Mouse (Mus musculus): ENCODE measurements around the gene Pex11g. TPM values are rescaled to one million over a fixed set of nuclear protein-coding genes. Genes with fewer than 3 reads are reported as not detected.

Gene Pex11g
- polyA plus RNA-seq, 1 experiment from 2014 or later: 8.8 TPM

DNA sequence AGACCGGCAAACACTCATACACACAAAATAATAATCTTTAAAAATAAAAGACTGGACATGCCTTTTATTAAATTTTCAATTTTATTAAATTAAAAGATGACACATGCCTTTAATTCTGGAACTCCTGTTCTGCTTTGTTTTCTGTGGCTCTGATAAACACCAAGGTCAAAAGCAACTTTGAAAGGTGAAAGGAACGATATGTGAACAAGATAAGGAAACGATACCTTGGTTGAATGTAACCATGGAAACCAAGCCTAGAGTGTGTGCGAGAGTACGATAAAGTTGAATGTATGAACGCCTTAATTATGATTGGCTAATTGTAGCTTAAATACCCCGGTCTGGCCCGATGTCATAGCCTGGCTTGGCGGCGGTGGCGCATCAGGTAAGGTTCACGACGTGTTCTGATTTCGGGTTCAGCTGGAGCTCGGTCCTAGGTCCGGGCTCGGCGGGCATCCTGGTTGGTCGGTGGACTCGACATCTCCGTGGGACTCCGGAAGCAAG lies 14.8 kb upstream of the Pex11g start:
- WGBS: 90% methylated on average over 22 of the region's 22 CpGs

DNA sequence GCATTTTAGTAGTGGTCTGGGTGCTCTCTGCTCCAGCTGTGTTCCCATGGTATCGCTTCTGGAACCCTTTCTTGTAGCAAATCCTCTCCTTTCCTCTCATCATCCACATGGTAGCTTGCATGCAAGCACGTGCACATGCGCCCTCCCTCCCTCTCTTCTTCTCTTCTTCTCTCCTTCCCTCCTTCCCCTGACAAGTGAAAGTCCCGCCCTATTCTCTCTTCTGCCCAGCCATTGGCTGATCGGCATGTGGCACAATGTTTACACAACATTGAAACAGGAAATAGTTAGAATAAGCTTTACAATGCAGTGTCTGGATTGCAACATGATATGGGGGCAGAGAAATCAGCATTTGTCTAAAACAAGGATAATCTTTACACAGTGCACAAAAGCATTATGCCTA lies 14.1 kb upstream of the Pex11g start:
- Histone ChIP-seq H3K4me2 (ENCODE audit: low read length) (no peak overlapping the region), H3K9ac (ENCODE audit: low read depth, low read length) (no peak overlapping the region), H3K36me3 (ENCODE audit: insufficient read depth, low read length) (no peaks in the 10 kb centered on the region), H3K9me3 (replicated peaks; ENCODE audit: low read length) (no peaks in the 10 kb centered on the region), H3K27ac (no peak overlapping the region), H3K4me3 (replicated peaks; ENCODE audit: low read depth, low read length) (no peak overlapping the region), H3K4me1 (replicated peaks; ENCODE audit: insufficient read depth, low read length) (no peaks in the 10 kb centered on the region), H3K27me3 (ENCODE audit: insufficient read depth, low read length) (no peaks in the 10 kb centered on the region)
- TF ChIP-seq CTCF (IDR thresholded peaks at IDR 0.05; ENCODE audit: low read depth): no peak
- 68% methylated on average over 5 of the region's 5 CpGs for WGBS
- ATAC-seq (replicated peaks; ENCODE audit: low FRiP score, low read depth) (no peak), DNase-seq (ENCODE audit: low spot score) (peak; percentile 18)

More for the DNA sequence above, 14.8 kb upstream of the Pex11g start:
- ATAC-seq (replicated peaks; ENCODE audit: low FRiP score, low read depth) (no peak), DNase-seq (ENCODE audit: low spot score) (no peak)
- no peak for TF ChIP-seq CTCF (IDR thresholded peaks at IDR 0.05; ENCODE audit: low read depth)
- Histone ChIP-seq H3K9me3 (replicated peaks; ENCODE audit: low read length) (no peaks in the 10 kb centered on the region), H3K9ac (ENCODE audit: low read depth, low read length) (no peak overlapping the region), H3K27ac (no peak overlapping the region), H3K27me3 (ENCODE audit: insufficient read depth, low read length) (no peaks in the 10 kb centered on the region), H3K4me2 (ENCODE audit: low read length) (no peak overlapping the region), H3K4me3 (replicated peaks; ENCODE audit: low read depth, low read length) (no peak overlapping the region), H3K4me1 (replicated peaks; ENCODE audit: insufficient read depth, low read length) (no peaks in the 10 kb centered on the region), H3K36me3 (ENCODE audit: insufficient read depth, low read length) (no peaks in the 10 kb centered on the region)

DNA sequence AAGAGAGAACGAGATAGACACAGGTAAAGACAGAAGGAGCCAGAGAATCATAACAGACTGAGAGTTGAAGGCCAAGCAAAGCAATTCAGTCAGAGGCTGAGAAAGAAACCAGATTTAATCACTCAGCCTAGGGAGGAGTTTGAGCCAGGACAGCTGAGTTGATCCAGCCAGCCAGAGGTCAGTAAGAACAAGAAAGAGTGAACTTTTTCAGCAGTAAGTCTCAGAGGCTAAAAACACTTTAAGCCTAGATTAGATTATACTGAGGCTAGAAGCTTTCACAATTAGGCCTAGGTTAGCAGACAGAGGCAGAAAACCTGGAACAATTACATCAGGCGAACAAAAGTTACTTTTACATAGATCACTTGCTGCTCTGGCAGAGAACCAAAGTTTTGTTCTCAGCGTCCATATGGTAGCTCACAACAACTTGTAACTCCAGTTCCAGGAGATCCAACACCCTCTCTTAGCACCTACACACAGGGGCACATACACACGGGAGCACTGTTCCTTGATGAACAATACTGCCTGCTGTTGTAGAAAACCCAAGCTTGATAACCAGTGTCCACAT lies 12.8 kb upstream of the Pex11g start:
- peak; percentile 60 for DNase-seq (ENCODE audit: low spot score)
- H3K4me3 ChIP-seq (replicated peaks; ENCODE audit: low read depth, low read length): no peak overlapping the region
- TF ChIP-seq CTCF (IDR thresholded peaks at IDR 0.05; ENCODE audit: low read depth): no peak
- no peaks in the 10 kb centered on the region for H3K4me1 ChIP-seq (replicated peaks; ENCODE audit: insufficient read depth, low read length)
- no peak overlapping the region for H3K4me2 ChIP-seq (ENCODE audit: low read length)
- no peaks in the 10 kb centered on the region for H3K27me3 ChIP-seq (ENCODE audit: insufficient read depth, low read length)
- H3K27ac ChIP-seq: no peak overlapping the region
- no peaks in the 10 kb centered on the region for H3K9me3 ChIP-seq (replicated peaks; ENCODE audit: low read length)
- H3K36me3 ChIP-seq (ENCODE audit: insufficient read depth, low read length): no peaks in the 10 kb centered on the region
- H3K9ac ChIP-seq (ENCODE audit: low read depth, low read length): no peak overlapping the region
- 44% methylated on average over 4 of the region's 4 CpGs for WGBS
- no peak for ATAC-seq (replicated peaks; ENCODE audit: low FRiP score, low read depth)

DNA sequence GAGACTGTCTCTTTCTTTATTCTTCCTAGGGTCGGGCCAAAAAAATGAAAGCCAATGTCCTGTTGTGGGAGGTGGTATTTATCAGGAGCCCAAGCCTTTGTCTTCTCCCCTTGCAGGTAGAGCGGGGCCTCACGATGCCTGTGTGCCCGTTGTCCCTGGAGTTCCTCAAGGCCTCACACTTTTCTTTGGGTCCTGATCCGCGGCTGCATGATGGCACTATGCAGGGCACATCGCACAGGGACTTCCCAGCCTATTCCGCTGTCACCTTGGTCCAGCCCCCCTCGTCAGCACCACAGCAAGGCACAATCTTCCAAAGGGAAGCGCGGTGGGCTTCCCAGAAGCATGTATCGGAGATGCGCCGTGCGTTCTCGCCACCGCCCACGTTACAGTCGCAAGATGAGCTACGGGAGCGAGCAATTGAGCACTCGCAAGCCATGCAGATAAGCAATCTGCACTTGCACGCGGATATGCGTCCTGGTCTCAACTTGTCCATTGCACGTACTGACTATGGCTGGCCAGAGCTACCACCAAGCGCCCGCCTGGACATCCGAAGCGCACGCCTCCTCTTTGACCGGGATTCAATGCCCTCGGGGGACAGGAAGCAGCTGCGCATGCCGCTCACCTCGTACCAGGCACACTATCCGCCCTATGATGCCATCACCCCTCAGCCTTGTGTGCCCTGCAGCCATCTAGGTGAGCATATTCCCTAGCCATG lies 8.4 kb upstream of the Pex11g start:
- TF ChIP-seq CTCF (IDR thresholded peaks at IDR 0.05; ENCODE audit: low read depth): no peak
- Histone ChIP-seq H3K9me3 (replicated peaks; ENCODE audit: low read length) (no peaks in the 10 kb centered on the region), H3K4me1 (replicated peaks; ENCODE audit: insufficient read depth, low read length) (no peaks in the 10 kb centered on the region), H3K27ac (no peak overlapping the region), H3K36me3 (ENCODE audit: insufficient read depth, low read length) (no peaks in the 10 kb centered on the region), H3K9ac (ENCODE audit: low read depth, low read length) (0 out of 2 replicates have a peak overlapping the region, but pooled peaks have one; percentile 31), H3K27me3 (ENCODE audit: insufficient read depth, low read length) (no peaks in the 10 kb centered on the region), H3K4me2 (ENCODE audit: low read length) (peak overlapping the region; percentile 47), H3K4me3 (replicated peaks; ENCODE audit: low read depth, low read length) (peak overlapping the region; percentile 18; the same call in 1 of the 2 replicates)
- ATAC-seq (replicated peaks; ENCODE audit: low FRiP score, low read depth) (0 out of 2 replicates have a peak, but pooled peaks have one; percentile 21), DNase-seq (ENCODE audit: low spot score) (no peak)
- 24% methylated on average over 37 of the region's 37 CpGs for WGBS

DNA sequence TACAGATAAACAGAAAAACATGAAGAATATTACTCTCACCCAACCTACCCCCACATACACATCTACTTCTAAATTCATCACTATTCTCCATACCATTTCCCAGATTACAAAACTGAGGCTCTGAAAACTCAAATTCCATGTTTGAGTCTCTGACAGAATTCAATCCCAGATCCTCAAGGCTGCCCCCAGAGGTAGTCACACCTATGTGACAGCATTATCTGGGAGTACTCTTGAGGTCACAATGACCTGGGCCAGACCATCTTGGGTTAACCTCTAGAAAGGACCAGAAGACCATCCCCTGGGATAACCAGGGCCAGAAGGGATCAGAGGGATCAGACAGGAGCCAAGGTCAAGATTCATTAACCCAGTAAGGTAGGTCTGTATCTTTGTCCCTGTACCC lies 3.1 kb upstream of the Pex11g start, which contains the start of gene Tex45:
Gene Tex45 (plus strand): TSS at position 301 of the 400 bp plus-strand sequence.
- no peaks in the 10 kb centered on the region for H3K9me3 ChIP-seq (replicated peaks; ENCODE audit: low read length)
- H3K9ac ChIP-seq (ENCODE audit: low read depth, low read length): no peak within 1 kb of the TSS
- ATAC-seq (replicated peaks; ENCODE audit: low FRiP score, low read depth) (no peak), DNase-seq (ENCODE audit: low spot score) (no peak)
- no peaks in the 10 kb centered on the region for H3K27me3 ChIP-seq (ENCODE audit: insufficient read depth, low read length)
- H3K4me1 ChIP-seq (replicated peaks; ENCODE audit: insufficient read depth, low read length): no peaks in the 10 kb centered on the region; the same call in 1 of the 2 replicates
- no peak within 1 kb of the TSS for H3K4me2 ChIP-seq (ENCODE audit: low read length)
- TF ChIP-seq CTCF (IDR thresholded peaks at IDR 0.05; ENCODE audit: low read depth): no peak
- no peaks in the 10 kb centered on the region for H3K36me3 ChIP-seq (ENCODE audit: insufficient read depth, low read length)
- H3K4me3 ChIP-seq (replicated peaks; ENCODE audit: low read depth, low read length): no peak within 1 kb of the TSS
- H3K27ac ChIP-seq: no peak within 1 kb of the TSS

DNA sequence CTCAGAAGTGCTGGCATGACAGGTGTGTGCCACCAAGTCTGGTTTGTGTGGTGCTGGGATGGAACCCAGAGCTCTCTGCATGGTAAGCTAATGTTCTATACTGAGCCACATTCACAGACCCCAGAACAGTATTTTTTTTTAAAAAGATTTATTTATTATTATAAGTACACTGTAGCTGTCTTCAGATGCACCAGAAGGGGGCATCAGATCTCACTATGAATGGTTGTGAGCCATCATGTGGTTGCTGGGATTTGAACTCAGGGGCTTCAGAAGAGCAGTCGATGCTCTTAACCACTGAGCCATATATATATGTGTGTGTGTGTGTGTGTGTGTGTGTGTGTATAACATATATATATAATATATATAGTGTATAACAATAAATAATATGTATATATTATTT lies 1.4 kb upstream of the Pex11g start:
- no peak for DNase-seq (ENCODE audit: low spot score)
- Histone ChIP-seq H3K4me1 (replicated peaks; ENCODE audit: insufficient read depth, low read length) (no peaks in the 10 kb centered on the region; the same call in 1 of the 2 replicates), H3K36me3 (ENCODE audit: insufficient read depth, low read length) (no peaks in the 10 kb centered on the region), H3K27ac (no peak overlapping the region), H3K4me2 (ENCODE audit: low read length) (no peak overlapping the region), H3K4me3 (replicated peaks; ENCODE audit: low read depth, low read length) (no peak overlapping the region), H3K9ac (ENCODE audit: low read depth, low read length) (no peak overlapping the region), H3K27me3 (ENCODE audit: insufficient read depth, low read length) (no peaks in the 10 kb centered on the region), H3K9me3 (replicated peaks; ENCODE audit: low read length) (no peaks in the 10 kb centered on the region)
- 97% methylated on average over 1 of the region's 1 CpGs for WGBS
- TF ChIP-seq CTCF (IDR thresholded peaks at IDR 0.05; ENCODE audit: low read depth): peak; percentile 22; the same call in 1 of the 2 replicates
- ATAC-seq (replicated peaks; ENCODE audit: low FRiP score, low read depth): no peak

Measured in kidney, postnatal 0 days (tissue).